Mouse (Mus musculus) heart, postnatal 25 days (tissue): ENCODE results near the gene Pdpr. TPM values are rescaled to one million over a fixed set of nuclear protein-coding genes. Genes with fewer than 3 reads are reported as not detected.
"Not testable (repeated sequence)": the region's sequence is repeated elsewhere in the genome, so short reads cannot be mapped to it uniquely, and the experiment has no call there.

ENCODE experiments used
- DNase-seq: peaks from one replicate; pipeline ENCODE4 v3.0.0; 2022; ENCODE audit warnings: low spot score
- intact Hi-C: fragments of 180-260 bp; cut with DNase I; formaldehyde crosslinking; loops from one replicate; pipeline ENCODE4 v1.15.1; 2025
- total RNA-seq, 2 experiments: library from RNA; stranded (reverse); gene quantifications; 2 replicates each; pipeline ENCODE4 v1.2.3; 2021

The Pdpr gene
- total RNA-seq, result 10 to 100 TPM; 92.4 to 93.0 TPM

DNA sequence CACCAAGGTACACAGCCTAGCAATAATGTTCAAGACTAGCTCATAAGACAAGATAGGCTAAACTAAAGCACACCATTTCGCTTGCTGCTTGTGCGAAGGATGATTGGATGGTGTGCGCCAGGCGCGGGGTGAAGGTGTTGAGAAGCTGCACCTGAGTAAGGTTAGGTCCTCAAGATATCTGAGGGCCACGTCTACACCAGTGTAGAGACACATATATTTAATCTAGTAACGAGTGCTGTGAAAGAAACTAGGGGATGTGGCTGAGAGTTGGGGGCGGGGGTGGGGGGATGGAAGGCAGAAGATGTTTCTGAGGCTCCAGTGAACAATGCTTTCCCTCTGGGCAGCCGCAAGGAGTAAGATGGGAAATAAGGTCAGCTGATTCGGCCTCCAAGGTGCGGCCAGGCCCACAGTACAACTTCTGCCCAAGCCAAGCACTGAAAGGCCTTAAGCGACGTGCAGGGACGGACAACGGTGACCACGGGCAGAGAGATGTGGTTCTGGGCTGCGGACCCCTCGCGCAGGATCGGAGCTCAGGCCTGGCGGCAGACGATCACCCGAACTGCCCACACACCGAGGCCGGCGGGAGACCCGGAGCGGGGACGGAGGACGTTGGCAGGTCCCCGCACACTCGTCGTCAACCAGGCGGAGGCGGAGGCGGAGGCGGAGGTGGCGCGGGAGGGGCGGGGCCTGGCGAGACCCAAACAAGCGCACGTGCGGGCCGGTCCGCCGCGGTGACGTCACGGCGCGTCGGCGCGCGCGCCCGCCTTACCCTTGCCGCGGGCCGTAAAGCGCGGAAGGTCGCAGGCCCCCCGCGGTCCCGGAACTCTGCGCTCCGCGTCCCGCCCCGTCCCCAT lies at the start of gene Pdpr:
TSS of gene Pdpr (plus strand) at position 766 of the 854 bp plus-strand sequence.
- peak; percentile 85 for DNase-seq
- intact Hi-C loops, result loop anchor here (5.0 kb wide), 1 partner anchor 347 kb away; no protein-coding TSS in a partner anchor

- intact Hi-C loops, result no loop called here
- no peak for DNase-seq
These were observed 45.7 kb upstream of the Pdpr start for GRCm38 (mm10) chr8:111048694-111049093.

DNA sequence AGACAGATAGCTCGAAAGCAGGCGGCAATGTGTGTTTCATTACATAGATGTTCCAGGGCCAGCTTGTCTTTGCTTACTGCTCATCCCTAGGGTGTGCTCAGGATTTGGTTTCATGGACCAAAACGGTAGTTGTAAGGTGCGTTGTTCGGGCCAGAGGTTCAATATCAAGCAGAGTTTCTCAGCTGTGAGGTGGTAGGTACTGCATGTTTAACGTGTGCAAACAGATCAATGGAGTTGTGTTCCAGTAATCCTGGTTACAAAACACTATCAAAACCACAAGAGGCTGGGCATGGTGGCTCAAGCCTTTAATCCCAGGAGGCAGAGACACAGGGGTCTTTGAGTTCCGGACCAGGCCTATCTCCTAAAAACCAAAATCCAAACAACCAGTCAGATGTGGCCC lies 45.3 kb upstream of the Pdpr start:
- DNase-seq, result no peak
- intact Hi-C loops, result no loop called here

GRCm38 (mm10) chr8:111053827-111054518 lies 40.5 kb upstream of the Pdpr start:
- intact Hi-C loops, result no loop called here
- no peak for DNase-seq

- intact Hi-C loops, result no loop called here
- DNase-seq, result no peak
These were observed 39.3 kb upstream of the Pdpr start for GRCm38 (mm10) chr8:111055031-111055634.

GRCm38 (mm10) chr8:111055661-111056060 lies 38.8 kb upstream of the Pdpr start:
- intact Hi-C loops, result loop anchor here (2.0 kb wide), 1 partner anchor 35 kb away; no protein-coding TSS in a partner anchor

GRCm38 (mm10) chr8:111056158-111056663 lies 38.2 kb upstream of the Pdpr start, which contains the start of gene Exosc6:
Gene Exosc6, plus strand, starts transcription at chr8:111056339.
- intact Hi-C loops, result loop anchor here (2.0 kb wide), 1 partner anchor 35 kb away; no protein-coding TSS in a partner anchor

More at GRCm38 (mm10) chr8:111055661-111056060, 38.8 kb upstream of the Pdpr start:
- no peak for DNase-seq

DNA sequence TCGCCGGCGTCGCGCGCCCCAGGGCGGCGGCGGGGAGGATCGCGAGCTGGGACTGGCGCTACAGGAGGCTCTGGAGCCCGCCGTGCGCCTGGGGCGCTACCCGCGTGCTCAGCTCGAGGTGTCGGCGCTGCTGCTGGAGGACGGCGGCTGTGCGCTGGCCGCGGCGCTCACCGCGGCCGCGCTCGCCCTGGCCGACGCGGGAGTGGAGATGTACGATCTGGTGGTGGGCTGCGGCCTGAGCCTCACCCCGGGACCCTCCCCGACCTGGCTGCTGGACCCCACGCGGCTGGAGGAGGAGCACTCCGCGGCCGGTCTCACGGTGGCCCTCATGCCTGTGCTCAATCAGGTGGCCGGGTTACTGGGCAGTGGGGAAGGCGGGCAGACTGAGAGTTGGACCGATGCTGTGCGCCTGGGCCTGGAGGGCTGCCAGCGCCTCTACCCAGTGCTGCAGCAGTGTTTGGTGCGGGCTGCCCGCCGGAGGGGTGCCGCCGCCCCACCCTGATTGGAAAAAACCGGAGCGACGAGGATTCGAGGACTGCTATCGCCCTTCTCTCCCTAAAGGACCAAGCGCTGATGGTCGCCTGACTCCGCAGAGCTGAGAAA lies 37.6 kb upstream of the Pdpr start:
- intact Hi-C loops, result loop anchor here (2.0 kb wide), 1 partner anchor 34 kb away; no protein-coding TSS in a partner anchor
- DNase-seq, result no peak

More at GRCm38 (mm10) chr8:111056158-111056663, 38.2 kb upstream of the Pdpr start, which contains the start of gene Exosc6:
- DNase-seq, result peak; percentile 80

- DNase-seq, result no peak
- intact Hi-C loops, result no loop called here
These were observed 35.4 kb upstream of the Pdpr start for GRCm38 (mm10) chr8:111058946-111059572.

- intact Hi-C loops, result no loop called here
- DNase-seq, result no peak
These were observed 32.8 kb upstream of the Pdpr start for GRCm38 (mm10) chr8:111061688-111062071.

GRCm38 (mm10) chr8:111062072-111062757 lies 32.2 kb upstream of the Pdpr start:
- peak; percentile 72 for DNase-seq
- intact Hi-C loops, result no loop called here

DNA sequence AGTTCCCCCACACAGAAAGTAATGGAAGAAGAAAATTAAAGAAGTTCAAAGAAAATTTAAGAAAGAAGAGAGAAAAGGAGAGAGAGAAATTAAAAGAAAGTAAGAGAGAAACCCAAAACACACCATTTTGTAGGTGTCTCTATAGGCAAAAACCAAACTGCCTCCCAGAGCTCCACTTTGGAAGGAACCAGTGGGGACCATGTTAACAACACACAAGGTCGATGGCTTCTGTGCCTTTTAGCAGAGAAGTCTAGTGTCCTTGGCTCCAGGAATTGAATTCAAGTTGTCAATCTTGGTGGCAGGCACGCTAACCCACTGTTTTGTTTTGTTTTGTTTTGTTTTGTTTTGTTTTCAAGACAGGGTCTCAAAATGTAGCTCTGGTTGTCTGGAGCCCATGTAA lies 31.5 kb upstream of the Pdpr start:
- intact Hi-C loops, result no loop called here
- no peak for DNase-seq

DNA sequence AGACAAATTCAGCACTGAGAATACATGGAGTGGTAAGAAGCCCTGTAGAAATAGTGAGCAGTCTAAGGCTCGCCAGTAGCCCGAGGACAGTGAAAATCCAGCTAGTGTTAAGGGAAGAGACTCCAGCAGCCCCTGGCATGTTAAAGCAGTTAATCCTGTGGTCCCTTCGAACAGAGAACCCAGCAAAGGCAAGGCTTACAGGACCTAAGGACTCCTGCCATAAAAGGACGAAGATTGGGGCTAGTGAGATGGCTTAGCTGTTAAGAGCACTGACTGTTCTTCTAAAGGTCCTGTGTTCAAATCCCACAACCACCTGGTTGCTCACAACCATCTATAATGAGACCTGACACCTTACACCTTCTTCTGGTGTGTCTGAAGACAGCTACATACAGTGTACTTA lies 28.1 kb upstream of the Pdpr start:
- intact Hi-C loops, result no loop called here
- DNase-seq, result no peak

DNA sequence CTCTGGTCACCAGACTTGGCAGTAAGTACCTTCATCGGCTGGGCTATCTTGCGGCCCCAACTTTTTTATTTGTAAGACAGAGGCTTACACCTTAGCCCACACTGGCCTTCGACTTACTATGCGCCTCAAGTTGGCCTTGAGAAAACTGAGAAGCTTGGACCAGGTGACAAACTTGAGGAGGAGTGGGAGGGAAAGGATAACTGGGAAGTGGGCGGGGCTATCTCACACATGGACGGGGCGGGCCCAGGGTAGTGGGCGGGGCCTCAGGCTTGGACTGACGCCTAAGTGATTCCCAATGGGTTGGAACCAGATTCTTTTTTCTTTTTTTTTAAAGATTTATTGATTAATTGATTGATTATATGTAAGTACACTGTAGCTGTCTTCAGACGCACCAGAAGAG lies 27.0 kb upstream of the Pdpr start:
- intact Hi-C loops, result no loop called here
- DNase-seq, result no peak

DNA sequence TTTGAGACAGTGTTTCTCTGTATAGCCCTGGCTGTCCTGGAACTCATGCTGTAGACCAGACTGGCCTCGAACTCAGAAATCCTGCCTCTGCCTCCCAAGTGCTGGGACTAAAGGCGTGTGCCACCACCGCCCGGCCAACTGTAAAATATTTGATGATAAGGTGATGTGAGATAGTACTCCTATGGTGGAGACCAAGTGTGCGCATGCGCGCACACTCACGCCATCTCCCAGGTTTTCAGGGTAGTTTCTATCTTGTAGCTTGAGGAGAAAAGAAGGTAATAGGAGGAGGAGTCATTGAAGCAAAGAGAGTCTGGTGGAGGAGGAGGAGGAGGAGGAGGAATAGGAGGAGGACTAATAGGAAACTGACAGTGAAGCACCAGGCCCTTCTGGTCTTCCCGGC lies 25.8 kb upstream of the Pdpr start:
- DNase-seq, intact Hi-C loops: not testable (repeated sequence)

DNA sequence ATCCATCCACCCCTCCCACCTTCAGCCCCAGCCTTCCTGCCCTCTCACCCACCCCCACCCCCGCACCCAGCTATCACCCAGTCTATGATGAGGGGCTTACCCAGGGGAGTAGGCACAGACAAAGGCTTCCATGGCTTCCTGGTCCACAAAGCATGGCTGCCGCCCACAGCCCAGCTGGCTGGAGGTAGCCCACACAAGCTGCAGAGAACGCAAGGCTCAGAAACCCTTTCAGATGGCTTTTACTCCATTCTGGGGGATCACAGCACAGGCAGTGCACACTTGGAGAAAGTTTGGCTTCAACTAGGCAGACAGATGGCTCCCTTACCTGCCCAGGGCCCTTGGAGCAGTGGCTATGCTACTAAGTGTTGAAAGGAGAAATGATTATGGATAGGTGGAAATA lies 18.5 kb upstream of the Pdpr start:
- DNase-seq, result no peak
- intact Hi-C loops, result no loop called here

- intact Hi-C loops, result no loop called here
- no peak for DNase-seq
These were observed 15.0 kb upstream of the Pdpr start for GRCm38 (mm10) chr8:111079461-111079860.

GRCm38 (mm10) chr8:111079861-111080271 lies 14.6 kb upstream of the Pdpr start:
- intact Hi-C loops, result no loop called here
- DNase-seq, result no peak
